Mouse (Mus musculus): ENCODE measurements at regions not wholly inside any gene's neighbourhood (a gene's known extent, or its start where the extent isn't known, plus 50 kb on each side); places are given as distances from the start of the nearest gene placed in this dataset.

DNA sequence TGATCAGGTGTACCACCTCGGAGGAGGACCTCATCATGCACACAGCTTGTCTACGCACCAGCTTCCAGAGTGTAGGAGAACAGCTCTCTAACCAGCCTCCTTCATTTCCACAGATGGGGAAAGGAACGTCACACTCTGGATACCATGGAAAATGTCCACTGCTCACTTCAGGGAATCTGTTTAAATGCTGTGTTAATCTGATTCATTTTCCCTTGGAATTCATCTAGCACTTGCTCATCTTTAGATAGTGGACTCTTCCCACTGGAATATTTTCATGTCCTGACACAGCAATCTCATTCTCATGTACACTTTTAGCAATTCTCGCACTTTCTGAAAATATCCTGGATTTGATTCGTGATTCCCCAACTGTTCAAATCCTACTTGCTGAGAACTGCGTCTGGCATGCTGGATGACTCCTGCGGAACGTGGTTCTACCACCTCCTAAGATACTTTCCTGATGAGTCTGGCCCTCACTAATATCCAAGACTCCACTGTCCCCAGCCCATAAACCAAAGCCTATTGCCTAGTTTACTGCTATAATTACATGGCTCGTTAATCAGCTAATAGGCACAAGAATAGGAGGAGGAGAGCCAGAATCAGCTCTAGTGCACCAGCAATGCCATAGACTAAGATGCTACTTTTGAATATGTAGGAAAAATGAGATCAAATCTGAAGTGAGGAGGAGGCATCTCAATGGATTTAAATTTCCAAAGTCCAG is 56.0 kb upstream of the Bdnf start:
- Histone ChIP-seq H3K9me3 (no peaks in the 10 kb centered on the region), H3K4me3 (no peak overlapping the region), H3K36me3 (no peaks in the 10 kb centered on the region), H3K4me2 (no peak overlapping the region), H3K27ac (replicated peaks) (no peak overlapping the region), H3K4me1 (replicated peaks) (0 out of 2 replicates have a peak, but pooled peaks cover 5% of the 10 kb centered on the region), H3K27me3 (peaks cover 46% of the 10 kb centered on the region), H3K9ac (no peak overlapping the region)
- 60% methylated on average over 9 of the region's 9 CpGs for WGBS
- no peak for ATAC-seq (ENCODE audit: low read depth)

DNA sequence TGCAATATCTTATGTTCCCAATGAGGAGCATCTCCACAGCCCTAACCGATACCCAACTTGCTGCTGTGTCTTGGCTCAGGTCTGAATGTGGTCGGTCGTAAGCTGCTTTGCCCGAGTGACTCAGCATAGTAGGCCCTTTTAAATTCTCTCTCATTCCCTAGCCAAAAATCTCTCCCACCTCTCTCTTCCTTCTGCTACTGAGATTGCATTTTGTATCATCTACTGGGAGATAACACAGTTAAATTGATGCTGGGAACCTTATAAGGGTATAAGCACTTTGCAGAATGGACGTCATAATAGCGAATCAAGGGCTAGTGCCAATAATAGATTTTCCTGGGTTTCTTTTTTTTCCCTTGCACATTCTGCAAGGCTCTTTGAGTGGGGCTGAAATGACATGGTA is 54.8 kb upstream of the Bdnf start:
- no peak overlapping the region for H3K9ac ChIP-seq
- no peaks in the 10 kb centered on the region for H3K9me3 ChIP-seq
- H3K36me3 ChIP-seq = no peaks in the 10 kb centered on the region
- 92% methylated on average over 6 of the region's 6 CpGs for WGBS
- H3K27me3 ChIP-seq = peaks cover 38% of the 10 kb centered on the region
- no peak for ATAC-seq (ENCODE audit: low read depth)
- no peak overlapping the region for H3K4me2 ChIP-seq
- no peak overlapping the region for H3K4me3 ChIP-seq
- H3K4me1 ChIP-seq (replicated peaks) = 0 out of 2 replicates have a peak, but pooled peaks cover 5% of the 10 kb centered on the region
- no peak overlapping the region for H3K27ac ChIP-seq (replicated peaks)

DNA sequence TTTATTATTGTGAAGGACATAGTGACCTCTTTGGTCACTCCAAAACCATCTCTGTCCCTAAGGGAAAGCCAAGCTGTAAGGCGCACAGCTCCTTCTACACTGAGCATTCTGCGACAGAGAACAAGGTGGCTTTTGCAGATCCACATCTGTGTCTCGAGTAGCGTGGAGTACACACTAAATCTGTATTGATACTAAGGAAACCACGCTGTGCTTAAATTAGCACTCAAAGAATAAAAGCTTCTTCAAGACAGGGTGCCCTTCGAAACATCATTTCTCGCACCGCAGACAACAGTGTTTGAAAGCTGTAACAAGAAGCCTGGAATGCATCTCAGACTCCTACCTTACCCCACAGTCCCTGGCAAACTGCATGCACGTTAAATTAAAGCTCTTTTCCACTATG is 52.9 kb upstream of the Bdnf start:
- Histone ChIP-seq H3K9ac (no peak overlapping the region), H3K4me2 (no peak overlapping the region), H3K9me3 (no peaks in the 10 kb centered on the region), H3K27ac (replicated peaks) (no peak overlapping the region), H3K4me3 (no peak overlapping the region), H3K4me1 (replicated peaks) (0 out of 2 replicates have a peak, but pooled peaks cover 5% of the 10 kb centered on the region), H3K36me3 (no peaks in the 10 kb centered on the region), H3K27me3 (peaks cover 31% of the 10 kb centered on the region)
- ATAC-seq (ENCODE audit: low read depth) = no peak
- WGBS = 41% methylated on average over 9 of the region's 9 CpGs
